Mouse (Mus musculus) forebrain, embryonic 11.5 days (tissue): ENCODE results near the gene Megf6. TPM values are rescaled to one million over a fixed set of nuclear protein-coding genes. Genes with fewer than 3 reads are reported as not detected.

Source experiments
- ATAC-seq: fragments of 200-750 bp; cut with Nextera tagmentation; replicated peaks from 2 replicates; pipeline ENCODE4 v1.8.0; 2017; ENCODE audit warnings: moderate TSS enrichment; ENCODE audit not compliant: low FRiP score
- DNase-seq: peaks from one replicate; pipeline ENCODE4 v3.0.0-alpha.2; 2017; ENCODE audit warnings: low spot score
- H3K27ac ChIP-seq: fragments of 300-500 bp; sonication (generic); 2 replicates; pipeline ENCODE4 v1.5.1; 2014; ENCODE audit warnings: low read depth, low read length
- H3K27me3 ChIP-seq: fragments of 300-500 bp; sonication (generic); 2 replicates; pipeline ENCODE4 v1.6.1; 2014; ENCODE audit warnings: mild to moderate bottlenecking, low read length, mixed read lengths; ENCODE audit not compliant: control insufficient read depth, insufficient read depth
- H3K36me3 ChIP-seq: fragments of 300-500 bp; sonication (generic); 2 replicates; pipeline ENCODE4 v1.6.1; 2014; ENCODE audit warnings: mild to moderate bottlenecking, low read length, moderate library complexity, mixed read lengths; ENCODE audit not compliant: control insufficient read depth, insufficient read depth
- H3K4me1 ChIP-seq: fragments of 300-500 bp; sonication (generic); replicated peaks from 2 replicates; pipeline ENCODE4 v1.6.1; 2014; ENCODE audit warnings: low read length, mixed read lengths; ENCODE audit not compliant: control insufficient read depth, insufficient read depth
- H3K4me2 ChIP-seq: fragments of 300-500 bp; sonication (generic); 2 replicates; pipeline ENCODE4 v1.6.1; 2014; ENCODE audit warnings: low read depth, mild to moderate bottlenecking, low read length, moderate library complexity, mixed read lengths; ENCODE audit not compliant: severe bottlenecking
- H3K4me3 ChIP-seq: fragments of 300-500 bp; sonication (generic); 2 replicates; pipeline ENCODE4 v1.5.1; 2014; ENCODE audit warnings: low read depth, low read length
- H3K9ac ChIP-seq: fragments of 300-500 bp; sonication (generic); 2 replicates; pipeline ENCODE4 v1.6.1; 2014; ENCODE audit warnings: low read length
- H3K9me3 ChIP-seq: fragments of 300-500 bp; sonication (generic); 2 replicates; pipeline ENCODE4 v1.6.1; 2016; ENCODE audit warnings: low read length, mixed read lengths; ENCODE audit not compliant: control insufficient read depth
- WGBS: fragments of 180-500 bp; shearing (Covaris S2); extraction: QIAGEN DNeasy Blood & Tissue Kit; methylation state at CpG from one replicate; pipeline ENCODE4 v1.1.7; 2014; 5-methylcytosine and 5-hydroxymethylcytosine counted together
- polyA plus RNA-seq: library from polyadenylated mRNA; unstranded; fragments of >200 nt; fragmentation: Nextera tagmentation; extraction: Ambion mirVana; gene quantifications from 2 replicates; pipeline ENCODE4 v1.2.1, GENCODE M21; 2014

The Megf6 gene
- polyA plus RNA-seq, 1 experiment from 2014 or later, result 23.9 TPM

GRCm38 (mm10) chr4:154301466-154301881, 130.9 kb downstream of the Megf6 start, which contains the start of gene Arhgef16:
Gene Arhgef16, minus strand, starts transcription at chr4:154301676.
- DNase-seq, result peak; percentile 81
- peak; percentile 36; the same call in 1 of the 2 replicates for ATAC-seq
- Histone ChIP-seq H3K4me1 (peaks cover 8% of the 10 kb centered on the region), H3K36me3 (no peaks in the 10 kb centered on the region), H3K27ac (no peak within 1 kb of the TSS), H3K9ac (no peak within 1 kb of the TSS), H3K27me3 (peaks cover 28% of the 10 kb centered on the region), H3K9me3 (no peaks in the 10 kb centered on the region), H3K4me3 (no peak within 1 kb of the TSS), H3K4me2 (no peak within 1 kb of the TSS)
- WGBS, result 29% methylated on average over 7 of the region's 7 CpGs

- Histone ChIP-seq H3K27ac (no peak overlapping the region), H3K4me2 (no peak overlapping the region), H3K4me1 (no peaks in the 10 kb centered on the region), H3K36me3 (no peaks in the 10 kb centered on the region), H3K9ac (no peak overlapping the region), H3K9me3 (no peaks in the 10 kb centered on the region), H3K27me3 (no peaks in the 10 kb centered on the region), H3K4me3 (no peak overlapping the region)
- no peak for ATAC-seq
- DNase-seq, result no peak
- WGBS, result 76% methylated on average over 2 of the region's 2 CpGs
These were observed 138.6 kb downstream of the Megf6 start for GRCm38 (mm10) chr4:154309131-154309530.

- Histone ChIP-seq H3K9ac (no peak overlapping the region), H3K9me3 (no peaks in the 10 kb centered on the region), H3K36me3 (no peaks in the 10 kb centered on the region), H3K4me1 (no peaks in the 10 kb centered on the region), H3K27me3 (no peaks in the 10 kb centered on the region), H3K4me2 (no peak overlapping the region), H3K27ac (no peak overlapping the region), H3K4me3 (no peak overlapping the region)
- no peak for DNase-seq
- 82% methylated on average over 9 of the region's 9 CpGs for WGBS
- ATAC-seq, result no peak
These were observed 140.2 kb downstream of the Megf6 start for GRCm38 (mm10) chr4:154310576-154311262.

GRCm38 (mm10) chr4:154312143-154312812, 141.7 kb downstream of the Megf6 start:
- Histone ChIP-seq H3K4me3 (no peak overlapping the region), H3K27ac (peak overlapping the region; percentile 53), H3K27me3 (no peaks in the 10 kb centered on the region), H3K4me2 (no peak overlapping the region), H3K36me3 (no peaks in the 10 kb centered on the region), H3K9ac (no peak overlapping the region), H3K4me1 (no peaks in the 10 kb centered on the region), H3K9me3 (no peaks in the 10 kb centered on the region)
- ATAC-seq (0 out of 2 replicates have a peak, but pooled peaks have one; percentile 42), DNase-seq (no peak)
- WGBS, result 85% methylated on average over 2 of the region's 2 CpGs

- Histone ChIP-seq H3K27me3 (no peaks in the 10 kb centered on the region), H3K36me3 (no peaks in the 10 kb centered on the region), H3K4me1 (no peaks in the 10 kb centered on the region), H3K4me2 (no peak overlapping the region), H3K9me3 (no peaks in the 10 kb centered on the region), H3K27ac (peak overlapping the region; percentile 53), H3K9ac (no peak overlapping the region), H3K4me3 (no peak overlapping the region)
- 21% methylated on average over 4 of the region's 4 CpGs for WGBS
- DNase-seq (no peak), ATAC-seq (0 out of 2 replicates have a peak, but pooled peaks have one; percentile 42)
These were observed 142.5 kb downstream of the Megf6 start for GRCm38 (mm10) chr4:154312935-154313621.

- Histone ChIP-seq H3K36me3 (no peaks in the 10 kb centered on the region), H3K4me2 (no peak overlapping the region), H3K9ac (no peak overlapping the region), H3K27ac (peak overlapping the region; percentile 53; the same call in 1 of the 2 replicates), H3K27me3 (no peaks in the 10 kb centered on the region), H3K4me1 (no peaks in the 10 kb centered on the region), H3K9me3 (no peaks in the 10 kb centered on the region), H3K4me3 (no peak overlapping the region)
- ATAC-seq, result no peak
- no peak for DNase-seq
- 78% methylated on average over 11 of the region's 11 CpGs for WGBS
These were observed 143.1 kb downstream of the Megf6 start for GRCm38 (mm10) chr4:154313622-154313967.

Other genes starting within 250 kb of the Megf6 start
- 115 and 116 TPM in 2 replicates for gene A430005L14Rik, start 213.5 kb upstream of the Megf6 start, polyA plus RNA-seq
- 13.0 and 14.1 TPM in 2 replicates for gene Dffb, start 195.6 kb upstream of the Megf6 start, polyA plus RNA-seq
- gene Cep104, start 195.5 kb upstream of the Megf6 start, polyA plus RNA-seq, result 22.6 and 24.9 TPM in 2 replicates
- gene Lrrc47, start 159.0 kb upstream of the Megf6 start, polyA plus RNA-seq, result 12.3 and 19.2 TPM in 2 replicates
- 10.2 and 10.5 TPM in 2 replicates for gene Smim1, start 144.5 kb upstream of the Megf6 start, polyA plus RNA-seq
- gene Ccdc27, start 128.1 kb upstream of the Megf6 start, polyA plus RNA-seq, result not detected in 2 replicates
- gene Trp73, start 30.5 kb upstream of the Megf6 start, polyA plus RNA-seq, result 6.6 and 11.6 TPM in 2 replicates
- 44.5 and 52.4 TPM in 2 replicates for gene Wrap73, start 28.4 kb upstream of the Megf6 start, polyA plus RNA-seq
- 126 and 135 TPM in 2 replicates for gene Tprgl, start 10.1 kb upstream of the Megf6 start, polyA plus RNA-seq
- gene Arhgef16, start 130.9 kb downstream of the Megf6 start, polyA plus RNA-seq, result 0.90 and 1.2 TPM in 2 replicates
- gene B230104I21Rik, start 165.4 kb downstream of the Megf6 start, polyA plus RNA-seq, result not detected in 2 replicates